In genomic region chr3:41202895-41203294, GRCm38 (mm10) we compare ENCODE assay signal across 8 mouse cellular contexts.
"Had no signal": no experiment of that assay in that cellular context is flagged by ENCODE, and none has a peak within 500 bp of the region (broad histone marks: within the 10 kb centered on the region; RNA-seq: fewer than 3 reads in every experiment).

No protein-coding gene starts in this region.

- H3K4me3 ChIP-seq: limb, embryonic 15.5 days; liver, embryonic 12.5 days; midbrain, embryonic 13.5 days had no signal

- H3K36me3 ChIP-seq: limb, embryonic 15.5 days; liver, embryonic 12.5 days; midbrain, embryonic 13.5 days had no signal

- H3K4me1 ChIP-seq: limb, embryonic 15.5 days; liver, embryonic 12.5 days; midbrain, embryonic 13.5 days had no signal

- H3K27me3 ChIP-seq: limb, embryonic 15.5 days; liver, embryonic 12.5 days; midbrain, embryonic 13.5 days had no signal

- ATAC-seq: intestine, embryonic 16.5 days; liver, embryonic 12.5 days; midbrain, embryonic 13.5 days had no signal

- DNase-seq: kidney, adult 2 months; left cerebral cortex, postnatal 4 days; thymus, postnatal 4 days had no signal

- H3K9ac ChIP-seq: limb, embryonic 15.5 days; liver, embryonic 12.5 days; midbrain, embryonic 13.5 days had no signal

- H3K4me2 ChIP-seq: limb, embryonic 15.5 days; liver, embryonic 12.5 days; midbrain, embryonic 13.5 days had no signal

- H3K9me3 ChIP-seq: limb, embryonic 15.5 days; liver, embryonic 12.5 days; midbrain, embryonic 13.5 days had no signal

- H3K27ac ChIP-seq: limb, embryonic 15.5 days; liver, embryonic 12.5 days; midbrain, embryonic 13.5 days; stomach, postnatal 0 days had no signal
